In genomic region chr17:36273796-36274195, GRCm38 (mm10) we compare ENCODE assay signal across 17 mouse cellular contexts. TPM values are rescaled to one million over a fixed set of nuclear protein-coding genes. Genes with fewer than 3 reads are reported as not detected.
DNase-seq lines count a peak whose midpoint lies in the region; ATAC-seq and TF ChIP-seq lines count a peak whose summit lies in the region.
"Had no signal": no experiment of that assay in that cellular context is flagged by ENCODE, and none has a peak within 500 bp of the region (broad histone marks: within the 10 kb centered on the region; RNA-seq: fewer than 3 reads in every experiment).

No protein-coding gene starts in this region.

- 95% methylated on average over 4 of the region's 4 CpGs for WGBS in hindbrain, embryonic 12.5 days
- 91% methylated on average over 4 of the region's 4 CpGs for WGBS in hindbrain, embryonic 10.5 days
- WGBS in neural tube, embryonic 12.5 days = 91% methylated on average over 4 of the region's 4 CpGs
- WGBS in liver, embryonic 13.5 days (ENCODE audit: insufficient replicate concordance) = 78% methylated on average over 4 of the region's 4 CpGs
- WGBS in stomach, postnatal 0 days = 88% methylated on average over 4 of the region's 4 CpGs

- no peak for ATAC-seq in hindbrain, embryonic 12.5 days (ENCODE audit: low FRiP score)
- ATAC-seq in neural tube, embryonic 12.5 days (ENCODE audit: low FRiP score, low read depth) = no peak
- ATAC-seq in liver, embryonic 13.5 days (ENCODE audit: low read depth) = no peak
- no peak for ATAC-seq in stomach, postnatal 0 days (ENCODE audit: low FRiP score, low TSS enrichment)
- ATAC-seq: forebrain, embryonic 13.5 days had no signal

- H3K9ac ChIP-seq in hindbrain, embryonic 12.5 days = no peak overlapping the region
- no peak overlapping the region for H3K9ac ChIP-seq in neural tube, embryonic 12.5 days
- H3K9ac ChIP-seq in liver, embryonic 13.5 days = peak overlapping the region; percentile 89; the same call in 1 of the 2 replicates
- no peak overlapping the region for H3K9ac ChIP-seq in stomach, postnatal 0 days (ENCODE audit: low read length)
- H3K9ac ChIP-seq: embryonic facial prominence, embryonic 12.5 days; limb, embryonic 15.5 days had no signal

- no peak for DNase-seq in hindbrain, embryonic 10.5 days (ENCODE audit: low spot score)
- DNase-seq in neural tube, embryonic 10.5 days (ENCODE audit: extremely low spot score, low spot score) = no peak
- no peak for DNase-seq in liver, embryonic 13.5 days
- DNase-seq in spleen, postnatal 10 days (ENCODE audit: low spot score in 2 of 2) = no peak
- no peak for DNase-seq in stomach, postnatal 0 days (ENCODE audit: low spot score)
- DNase-seq: cerebellum, postnatal 25 days; kidney, adult 11 months; lung, postnatal 4 days; midbrain, embryonic 14.5 days; right cerebral cortex, postnatal 14 days had no signal

- no peak for TF ChIP-seq CTCF in stomach, postnatal 0 days (IDR thresholded peaks at IDR 0.05; ENCODE audit: low read depth)

- no peak overlapping the region for H3K4me3 ChIP-seq in hindbrain, embryonic 12.5 days
- H3K4me3 ChIP-seq in hindbrain, embryonic 10.5 days = no peak overlapping the region
- H3K4me3 ChIP-seq in neural tube, embryonic 12.5 days = no peak overlapping the region
- no peak overlapping the region for H3K4me3 ChIP-seq in liver, embryonic 13.5 days (replicated peaks)
- H3K4me3 ChIP-seq in stomach, postnatal 0 days (ENCODE audit: low read depth, low read length) = no peak overlapping the region
- H3K4me3 ChIP-seq: forebrain, embryonic 13.5 days had no signal

- no peaks in the 10 kb centered on the region for H3K27me3 ChIP-seq in hindbrain, embryonic 12.5 days
- H3K27me3 ChIP-seq in hindbrain, embryonic 10.5 days (ENCODE audit: insufficient read depth, poor library complexity, severe bottlenecking) = no peaks in the 10 kb centered on the region
- no peaks in the 10 kb centered on the region for H3K27me3 ChIP-seq in neural tube, embryonic 12.5 days (replicated peaks)
- H3K27me3 ChIP-seq in liver, embryonic 13.5 days = no peaks in the 10 kb centered on the region
- H3K27me3 ChIP-seq in stomach, postnatal 0 days (ENCODE audit: control insufficient read depth, insufficient read depth, low read length) = no peaks in the 10 kb centered on the region
- H3K27me3 ChIP-seq: embryonic facial prominence, embryonic 12.5 days; forebrain, embryonic 13.5 days; limb, embryonic 15.5 days had no signal

- H3K4me2 ChIP-seq in hindbrain, embryonic 12.5 days (replicated peaks) = 0 out of 2 replicates have a peak overlapping the region, but pooled peaks have one; percentile 8
- 0 out of 2 replicates have a peak overlapping the region, but pooled peaks have one; percentile 87 for H3K4me2 ChIP-seq in neural tube, embryonic 12.5 days (replicated peaks)
- peak overlapping the region; percentile 92; the same call in 1 of the 2 replicates for H3K4me2 ChIP-seq in liver, embryonic 13.5 days
- no peak overlapping the region for H3K4me2 ChIP-seq in stomach, postnatal 0 days (replicated peaks; ENCODE audit: low read depth)

- H3K36me3 ChIP-seq in hindbrain, embryonic 12.5 days = peaks cover 23% of the 10 kb centered on the region
- H3K36me3 ChIP-seq in hindbrain, embryonic 10.5 days = peaks cover 58% of the 10 kb centered on the region
- peaks cover 19% of the 10 kb centered on the region for H3K36me3 ChIP-seq in neural tube, embryonic 12.5 days
- peaks cover 35% of the 10 kb centered on the region for H3K36me3 ChIP-seq in liver, embryonic 13.5 days
- no peaks in the 10 kb centered on the region for H3K36me3 ChIP-seq in stomach, postnatal 0 days (ENCODE audit: control insufficient read depth, insufficient read depth, low read length)

- H3K27ac ChIP-seq in hindbrain, embryonic 12.5 days = no peak overlapping the region
- H3K27ac ChIP-seq in hindbrain, embryonic 10.5 days = no peak overlapping the region
- no peak overlapping the region for H3K27ac ChIP-seq in neural tube, embryonic 12.5 days
- H3K27ac ChIP-seq in liver, embryonic 13.5 days = no peak overlapping the region
- no peak overlapping the region for H3K27ac ChIP-seq in stomach, postnatal 0 days (replicated peaks)
- H3K27ac ChIP-seq: embryonic facial prominence, embryonic 12.5 days; forebrain, embryonic 13.5 days; limb, embryonic 15.5 days had no signal

- H3K9me3 ChIP-seq in hindbrain, embryonic 12.5 days (replicated peaks) = no peaks in the 10 kb centered on the region
- H3K9me3 ChIP-seq in hindbrain, embryonic 10.5 days = no peaks in the 10 kb centered on the region
- H3K9me3 ChIP-seq in neural tube, embryonic 12.5 days = no peaks in the 10 kb centered on the region
- H3K9me3 ChIP-seq in liver, embryonic 13.5 days (replicated peaks) = no peaks in the 10 kb centered on the region
- H3K9me3 ChIP-seq in stomach, postnatal 0 days (ENCODE audit: control insufficient read depth, low read length) = no peaks in the 10 kb centered on the region
- H3K9me3 ChIP-seq: embryonic facial prominence, embryonic 12.5 days; forebrain, embryonic 13.5 days; limb, embryonic 15.5 days had no signal

- peaks cover 30% of the 10 kb centered on the region for H3K4me1 ChIP-seq in hindbrain, embryonic 12.5 days
- H3K4me1 ChIP-seq in hindbrain, embryonic 10.5 days (replicated peaks) = peaks cover 34% of the 10 kb centered on the region
- H3K4me1 ChIP-seq in neural tube, embryonic 12.5 days = peaks cover 26% of the 10 kb centered on the region
- H3K4me1 ChIP-seq in liver, embryonic 13.5 days (replicated peaks) = peaks cover 46% of the 10 kb centered on the region
- no peaks in the 10 kb centered on the region; the same call in 1 of the 2 replicates for H3K4me1 ChIP-seq in stomach, postnatal 0 days (replicated peaks; ENCODE audit: control insufficient read depth, insufficient read depth)

- TF ChIP-seq EP300 in stomach, postnatal 0 days (optimal IDR thresholded peaks at IDR 0.05) = no peak

RNA-seq across cellular contexts. Expression of gene Trim39, which starts 1.7 kb away (rescaled TPM):
- 26.0 and 28.6 TPM in 2 replicates for polyA plus RNA-seq in hindbrain, embryonic 12.5 days (2016; fragmentation: Nextera tagmentation; extraction: Ambion mirVana)
- polyA plus RNA-seq in hindbrain, embryonic 10.5 days (2016; fragmentation: Nextera tagmentation; extraction: Ambion mirVana) = 21.1 and 23.8 TPM in 2 replicates
- 25.4 and 27.5 TPM in 2 replicates for polyA plus RNA-seq in neural tube, embryonic 12.5 days (2016; fragmentation: Nextera tagmentation; extraction: Ambion mirVana)
- 6.1 and 6.7 TPM in 2 replicates for polyA plus RNA-seq in liver, embryonic 13.5 days (2015; fragmentation: Nextera tagmentation; extraction: Ambion mirVana)
- polyA plus RNA-seq in stomach, postnatal 0 days (2015; fragmentation: Nextera tagmentation; extraction: Ambion mirVana) = 6.2 and 6.5 TPM in 2 replicates

RNA-seq across cellular contexts. Expression of gene H2-M10.2, which starts 12.5 kb away (rescaled TPM):
- polyA plus RNA-seq in hindbrain, embryonic 12.5 days (2016; fragmentation: Nextera tagmentation; extraction: Ambion mirVana) = 0.19 TPM in 1 of 2 replicates, not detected in the other
- polyA plus RNA-seq in hindbrain, embryonic 10.5 days (2016; fragmentation: Nextera tagmentation; extraction: Ambion mirVana) = 0.20 and 0.22 TPM in 2 replicates
- not detected in 2 replicates for polyA plus RNA-seq in neural tube, embryonic 12.5 days (2016; fragmentation: Nextera tagmentation; extraction: Ambion mirVana)
- polyA plus RNA-seq in liver, embryonic 13.5 days (2015; fragmentation: Nextera tagmentation; extraction: Ambion mirVana) = not detected in 2 replicates
- polyA plus RNA-seq in stomach, postnatal 0 days (2015; fragmentation: Nextera tagmentation; extraction: Ambion mirVana) = not detected in 2 replicates
- polyA plus RNA-seq: C2C12; embryonic facial prominence, embryonic 12.5 days; forebrain, embryonic 13.5 days; gonadal fat pad, adult 2 months; limb, embryonic 15.5 days had no signal

RNA-seq across cellular contexts. Expression of gene Rpp21, which starts 15.9 kb away (rescaled TPM):
- 75.5 and 89.2 TPM in 2 replicates for polyA plus RNA-seq in hindbrain, embryonic 12.5 days (2016; fragmentation: Nextera tagmentation; extraction: Ambion mirVana)
- polyA plus RNA-seq in hindbrain, embryonic 10.5 days (2016; fragmentation: Nextera tagmentation; extraction: Ambion mirVana) = 98.6 and 110 TPM in 2 replicates
- polyA plus RNA-seq in neural tube, embryonic 12.5 days (2016; fragmentation: Nextera tagmentation; extraction: Ambion mirVana) = 84.2 and 94.0 TPM in 2 replicates
- 60.0 and 75.1 TPM in 2 replicates for polyA plus RNA-seq in liver, embryonic 13.5 days (2015; fragmentation: Nextera tagmentation; extraction: Ambion mirVana)
- 126 TPM in 2 replicates for polyA plus RNA-seq in stomach, postnatal 0 days (2015; fragmentation: Nextera tagmentation; extraction: Ambion mirVana)

RNA-seq across cellular contexts. Expression of gene H2-M10.1, which starts 52.2 kb away (rescaled TPM):
- polyA plus RNA-seq in hindbrain, embryonic 12.5 days (2016; fragmentation: Nextera tagmentation; extraction: Ambion mirVana) = not detected in 2 replicates
- polyA plus RNA-seq in hindbrain, embryonic 10.5 days (2016; fragmentation: Nextera tagmentation; extraction: Ambion mirVana) = not detected in 2 replicates
- polyA plus RNA-seq in neural tube, embryonic 12.5 days (2016; fragmentation: Nextera tagmentation; extraction: Ambion mirVana) = not detected in 2 replicates
- not detected in 2 replicates for polyA plus RNA-seq in liver, embryonic 13.5 days (2015; fragmentation: Nextera tagmentation; extraction: Ambion mirVana)
- not detected in 2 replicates for polyA plus RNA-seq in stomach, postnatal 0 days (2015; fragmentation: Nextera tagmentation; extraction: Ambion mirVana)
- polyA plus RNA-seq: C2C12; embryonic facial prominence, embryonic 12.5 days; forebrain, embryonic 13.5 days; gonadal fat pad, adult 2 months; limb, embryonic 15.5 days; midbrain, embryonic 14.5 days had no signal
